Mouse (Mus musculus): Measurements from ENCODE around the gene Plekha6. TPM values are rescaled to one million over a fixed set of nuclear protein-coding genes. Genes with fewer than 3 reads are reported as not detected.

The Plekha6 gene
- polyA plus RNA-seq (2015; fragmentation: Nextera tagmentation; extraction: Ambion mirVana), result 3.2 and 5.0 TPM in 2 replicates

GRCm38 (mm10) chr1:133163820-133164431, at the start of gene Plekha6:
TSS of gene Plekha6 (plus strand) at chr1:133164210.
- H3K9ac ChIP-seq (replicated peaks; ENCODE audit: low read depth), result no peak within 1 kb of the TSS; the same call in 1 of the 2 replicates
- H3K27ac ChIP-seq (ENCODE audit: low read length), result no peak within 1 kb of the TSS
- peak within 1 kb of the TSS; percentile 66 for H3K4me2 ChIP-seq (replicated peaks; ENCODE audit: low read depth, low read length)
- H3K27me3 ChIP-seq (replicated peaks; ENCODE audit: insufficient read depth, low read length), result peaks cover 34% of the 10 kb centered on the region
- no peaks in the 10 kb centered on the region for H3K36me3 ChIP-seq (ENCODE audit: insufficient read depth, low read length)
- ATAC-seq (peak; percentile 15; the same call in 1 of the 2 replicates), DNase-seq (ENCODE audit: low spot score) (peak; percentile 33)
- no peaks in the 10 kb centered on the region; the same call in 1 of the 2 replicates for H3K4me1 ChIP-seq (ENCODE audit: insufficient read depth, low read depth, low read length)
- peak; percentile 7; the same call in 1 of the 2 replicates for TF ChIP-seq CTCF (IDR thresholded peaks at IDR 0.05)
- TF ChIP-seq EP300 (IDR thresholded peaks at IDR 0.05), result no peak
- peak within 1 kb of the TSS; percentile 44 for H3K4me3 ChIP-seq (ENCODE audit: low read depth, low read length)
- H3K9me3 ChIP-seq (ENCODE audit: low read length), result no peaks in the 10 kb centered on the region
- WGBS, result 3% methylated on average over 63 of the region's 68 CpGs

GRCm38 (mm10) chr1:133116108-133116507, 47.9 kb upstream of the Plekha6 start:
- DNase-seq (ENCODE audit: low spot score), result no peak
- peaks cover 7% of the 10 kb centered on the region; the same call in 1 of the 2 replicates for H3K4me1 ChIP-seq (ENCODE audit: insufficient read depth, low read depth, low read length)
- no peaks in the 10 kb centered on the region for H3K27me3 ChIP-seq (replicated peaks; ENCODE audit: insufficient read depth, low read length)
- TF ChIP-seq CTCF (IDR thresholded peaks at IDR 0.05) (no peak), EP300 (IDR thresholded peaks at IDR 0.05) (no peak)
- H3K27ac ChIP-seq (ENCODE audit: low read length), result no peak overlapping the region
- H3K36me3 ChIP-seq (ENCODE audit: insufficient read depth, low read length), result no peaks in the 10 kb centered on the region
- WGBS, result 91% methylated on average over 4 of the region's 4 CpGs
- no peaks in the 10 kb centered on the region for H3K9me3 ChIP-seq (ENCODE audit: low read length)
- ATAC-seq, result no peak
- H3K9ac ChIP-seq (replicated peaks; ENCODE audit: low read depth), result no peak overlapping the region
- no peak overlapping the region for H3K4me2 ChIP-seq (replicated peaks; ENCODE audit: low read depth, low read length)
- H3K4me3 ChIP-seq (ENCODE audit: low read depth, low read length), result no peak overlapping the region

DNA sequence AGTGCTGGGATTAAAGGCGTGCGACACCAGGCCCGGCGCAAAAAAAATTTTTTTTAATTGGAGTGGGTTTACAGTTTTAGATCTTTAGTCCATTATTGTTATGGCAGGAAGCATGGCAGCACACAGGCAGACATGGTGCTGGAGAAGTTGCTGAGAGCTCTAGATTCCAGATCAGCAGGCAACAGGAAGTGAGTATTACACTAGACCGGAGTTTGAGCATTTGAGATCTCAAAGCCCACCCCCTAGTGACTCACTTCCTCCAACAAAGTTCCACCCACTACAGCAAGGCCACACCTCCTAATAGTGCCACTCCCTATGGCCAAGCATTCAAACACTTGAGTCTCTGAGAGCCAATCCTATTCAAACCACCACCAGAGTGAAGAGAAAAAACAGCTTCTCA, 45.9 kb upstream of the Plekha6 start:
- H3K36me3 ChIP-seq (ENCODE audit: insufficient read depth, low read length), result no peaks in the 10 kb centered on the region
- no peak overlapping the region for H3K27ac ChIP-seq (ENCODE audit: low read length)
- DNase-seq (ENCODE audit: low spot score) (peak; percentile 76), ATAC-seq (peak; percentile 69)
- no peak overlapping the region for H3K4me2 ChIP-seq (replicated peaks; ENCODE audit: low read depth, low read length)
- no peaks in the 10 kb centered on the region for H3K27me3 ChIP-seq (replicated peaks; ENCODE audit: insufficient read depth, low read length)
- H3K4me3 ChIP-seq (ENCODE audit: low read depth, low read length), result no peak overlapping the region
- H3K9me3 ChIP-seq (ENCODE audit: low read length), result no peaks in the 10 kb centered on the region
- H3K9ac ChIP-seq (replicated peaks; ENCODE audit: low read depth), result no peak overlapping the region
- WGBS, result 81% methylated on average over 5 of the region's 5 CpGs
- H3K4me1 ChIP-seq (ENCODE audit: insufficient read depth, low read depth, low read length), result peaks cover 7% of the 10 kb centered on the region; the same call in 1 of the 2 replicates
- TF ChIP-seq EP300 (IDR thresholded peaks at IDR 0.05) (no peak), CTCF (IDR thresholded peaks at IDR 0.05) (no peak; the same call in 1 of the 2 replicates)

- no peak for ATAC-seq
- TF ChIP-seq CTCF (IDR thresholded peaks at IDR 0.05), result no peak
- no peak for TF ChIP-seq EP300 (IDR thresholded peaks at IDR 0.05)
- no peaks in the 10 kb centered on the region for H3K9me3 ChIP-seq (ENCODE audit: low read length)
Observed at GRCm38 (mm10) chr1:133118844-133119243, 45.2 kb upstream of the Plekha6 start.

GRCm38 (mm10) chr1:133119931-133120712, 43.9 kb upstream of the Plekha6 start:
- 24% methylated on average over 7 of the region's 7 CpGs for WGBS
- Histone ChIP-seq H3K4me1 (ENCODE audit: insufficient read depth, low read depth, low read length) (peaks cover 7% of the 10 kb centered on the region; the same call in 1 of the 2 replicates), H3K27me3 (replicated peaks; ENCODE audit: insufficient read depth, low read length) (no peaks in the 10 kb centered on the region), H3K27ac (ENCODE audit: low read length) (peak overlapping the region; percentile 29; the same call in 1 of the 2 replicates), H3K4me2 (replicated peaks; ENCODE audit: low read depth, low read length) (no peak overlapping the region), H3K4me3 (ENCODE audit: low read depth, low read length) (no peak overlapping the region), H3K36me3 (ENCODE audit: insufficient read depth, low read length) (no peaks in the 10 kb centered on the region), H3K9me3 (ENCODE audit: low read length) (no peaks in the 10 kb centered on the region), H3K9ac (replicated peaks; ENCODE audit: low read depth) (no peak overlapping the region)
- TF ChIP-seq CTCF (IDR thresholded peaks at IDR 0.05) (peak; percentile 22), EP300 (IDR thresholded peaks at IDR 0.05) (no peak)
- ATAC-seq, result peak; percentile 86
- DNase-seq (ENCODE audit: low spot score), result peak; percentile 91

More at GRCm38 (mm10) chr1:133118844-133119243, 45.2 kb upstream of the Plekha6 start:
- WGBS, result 57% methylated on average over 3 of the region's 3 CpGs
- Histone ChIP-seq H3K4me2 (replicated peaks; ENCODE audit: low read depth, low read length) (no peak overlapping the region), H3K27me3 (replicated peaks; ENCODE audit: insufficient read depth, low read length) (no peaks in the 10 kb centered on the region), H3K9ac (replicated peaks; ENCODE audit: low read depth) (no peak overlapping the region), H3K4me1 (ENCODE audit: insufficient read depth, low read depth, low read length) (peaks cover 7% of the 10 kb centered on the region; the same call in 1 of the 2 replicates), H3K36me3 (ENCODE audit: insufficient read depth, low read length) (no peaks in the 10 kb centered on the region), H3K4me3 (ENCODE audit: low read depth, low read length) (no peak overlapping the region), H3K27ac (ENCODE audit: low read length) (no peak overlapping the region)
- DNase-seq (ENCODE audit: low spot score), result no peak

GRCm38 (mm10) chr1:133121246-133121645, 42.8 kb upstream of the Plekha6 start:
- H3K4me3 ChIP-seq (ENCODE audit: low read depth, low read length), result no peak overlapping the region
- no peak overlapping the region for H3K9ac ChIP-seq (replicated peaks; ENCODE audit: low read depth)
- no peak for TF ChIP-seq EP300 (IDR thresholded peaks at IDR 0.05)
- TF ChIP-seq CTCF (IDR thresholded peaks at IDR 0.05), result no peak
- no peak overlapping the region for H3K27ac ChIP-seq (ENCODE audit: low read length)
- peaks cover 7% of the 10 kb centered on the region; the same call in 1 of the 2 replicates for H3K4me1 ChIP-seq (ENCODE audit: insufficient read depth, low read depth, low read length)
- WGBS, result 38% methylated on average over 6 of the region's 6 CpGs
- no peaks in the 10 kb centered on the region for H3K27me3 ChIP-seq (replicated peaks; ENCODE audit: insufficient read depth, low read length)
- H3K36me3 ChIP-seq (ENCODE audit: insufficient read depth, low read length), result no peaks in the 10 kb centered on the region
- no peak overlapping the region for H3K4me2 ChIP-seq (replicated peaks; ENCODE audit: low read depth, low read length)
- peak; percentile 28 for DNase-seq (ENCODE audit: low spot score)
- no peaks in the 10 kb centered on the region for H3K9me3 ChIP-seq (ENCODE audit: low read length)
- no peak for ATAC-seq

All from lung, postnatal 0 days (tissue).